Mouse (Mus musculus) spleen, adult 12 weeks (tissue): ENCODE results near the gene Ubl3.

Experiments
- DNase-seq: peaks from one replicate; pipeline ENCODE4 v3.0.0; 2022; ENCODE audit warnings: low spot score

The Ubl3 gene

GRCm38 (mm10) chr5:148526631-148527030 lies 26.0 kb downstream of the Ubl3 start:
- DNase-seq, result no peak

GRCm38 (mm10) chr5:148523202-148523971 lies 29.2 kb downstream of the Ubl3 start:
- DNase-seq, result no peak

GRCm38 (mm10) chr5:148522378-148522777 lies 30.2 kb downstream of the Ubl3 start:
- no peak for DNase-seq

GRCm38 (mm10) chr5:148517445-148517844 lies 35.1 kb downstream of the Ubl3 start:
- no peak for DNase-seq

- DNase-seq, result no peak
These were observed 40.4 kb downstream of the Ubl3 start for GRCm38 (mm10) chr5:148512042-148512640.

GRCm38 (mm10) chr5:148510265-148510664 lies 42.3 kb downstream of the Ubl3 start:
- no peak for DNase-seq

- DNase-seq, result no peak
These were observed 42.9 kb downstream of the Ubl3 start for GRCm38 (mm10) chr5:148509731-148510130.

- DNase-seq, result no peak
These were observed 43.5 kb downstream of the Ubl3 start for GRCm38 (mm10) chr5:148508901-148509604.

- DNase-seq, result no peak
These were observed 47.2 kb downstream of the Ubl3 start for GRCm38 (mm10) chr5:148505381-148505780.

- DNase-seq, result no peak
These were observed 50.4 kb downstream of the Ubl3 start for GRCm38 (mm10) chr5:148502237-148502636.

- DNase-seq, result no peak
These were observed 51.2 kb downstream of the Ubl3 start for GRCm38 (mm10) chr5:148501228-148501957.

GRCm38 (mm10) chr5:148500516-148500915 lies 52.1 kb downstream of the Ubl3 start:
- no peak for DNase-seq

- DNase-seq, result no peak
These were observed 53.0 kb downstream of the Ubl3 start for GRCm38 (mm10) chr5:148499616-148500015.

- no peak for DNase-seq
These were observed 56.6 kb downstream of the Ubl3 start for GRCm38 (mm10) chr5:148495991-148496390.

GRCm38 (mm10) chr5:148495173-148495572 lies 57.4 kb downstream of the Ubl3 start:
- peak; percentile 60 for DNase-seq

GRCm38 (mm10) chr5:148494249-148494648 lies 58.3 kb downstream of the Ubl3 start:
- DNase-seq, result no peak

GRCm38 (mm10) chr5:148493025-148493424 lies 59.6 kb downstream of the Ubl3 start:
- DNase-seq, result peak; percentile 11

- no peak for DNase-seq
These were observed 62.2 kb downstream of the Ubl3 start for GRCm38 (mm10) chr5:148490391-148490790.

- DNase-seq, result no peak
These were observed 62.8 kb downstream of the Ubl3 start for GRCm38 (mm10) chr5:148489724-148490193.

- peak; percentile 50 for DNase-seq
These were observed 63.5 kb downstream of the Ubl3 start for GRCm38 (mm10) chr5:148488891-148489723.

- no peak for DNase-seq
These were observed 66.4 kb downstream of the Ubl3 start for GRCm38 (mm10) chr5:148486202-148486601.
